15 mouse cellular contexts compared by ENCODE assay signal in the genomic region with DNA sequence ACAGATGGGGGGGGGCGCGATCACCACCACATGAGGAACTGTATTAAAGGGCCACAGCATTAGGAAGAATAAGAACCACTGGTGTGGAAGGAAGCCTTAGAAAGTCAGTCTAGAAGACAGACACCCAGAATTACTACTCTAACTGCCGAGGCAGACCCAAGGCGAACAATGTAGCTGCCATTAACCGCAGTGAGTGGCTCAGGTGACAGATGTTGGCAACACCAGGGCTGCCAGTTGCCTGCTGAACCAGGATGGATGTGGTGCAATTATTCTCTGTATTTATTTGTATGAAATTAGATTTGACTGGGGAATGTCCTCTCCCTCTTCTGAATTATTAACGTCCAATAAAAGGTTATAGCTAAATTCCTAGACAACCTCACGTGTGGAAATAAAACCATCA.
"Had no signal": no experiment of that assay in that cellular context is flagged by ENCODE, and none has a peak within 500 bp of the region (broad histone marks: within the 10 kb centered on the region; RNA-seq: fewer than 3 reads in every experiment).

No protein-coding gene starts in this region.

- H3K4me2 ChIP-seq: intestine, embryonic 15.5 days; limb, embryonic 13.5 days; liver, embryonic 13.5 days; lung, embryonic 14.5 days; midbrain, embryonic 12.5 days; midbrain, embryonic 15.5 days had no signal

- H3K27ac ChIP-seq: intestine, embryonic 15.5 days; limb, embryonic 13.5 days; liver, embryonic 13.5 days; midbrain, embryonic 12.5 days; midbrain, embryonic 15.5 days had no signal

- ATAC-seq: intestine, embryonic 15.5 days; lung, postnatal 0 days; midbrain, embryonic 15.5 days had no signal

- H3K4me1 ChIP-seq: intestine, embryonic 15.5 days; midbrain, embryonic 12.5 days; midbrain, embryonic 15.5 days had no signal

- H3K9me3 ChIP-seq: intestine, embryonic 15.5 days; limb, embryonic 13.5 days; liver, embryonic 13.5 days; midbrain, embryonic 12.5 days; midbrain, embryonic 15.5 days had no signal

- H3K36me3 ChIP-seq: intestine, embryonic 15.5 days; limb, embryonic 13.5 days; liver, embryonic 13.5 days; midbrain, embryonic 12.5 days; midbrain, embryonic 15.5 days had no signal

- DNase-seq: kidney, adult 11 months; kidney, adult 8-10 months; kidney, postnatal 14 days; kidney, postnatal 4 days; left cerebral cortex, postnatal 4 days; lung, embryonic 14.5 days; thymus, adult 2 months; thymus, postnatal 14 days; thymus, postnatal 4 days had no signal

- H3K4me3 ChIP-seq: intestine, embryonic 15.5 days; limb, embryonic 13.5 days; liver, embryonic 13.5 days; midbrain, embryonic 12.5 days; midbrain, embryonic 15.5 days had no signal

- H3K9ac ChIP-seq: intestine, embryonic 15.5 days; limb, embryonic 13.5 days; liver, embryonic 13.5 days; lung, embryonic 14.5 days; midbrain, embryonic 12.5 days; midbrain, embryonic 15.5 days had no signal

- H3K27me3 ChIP-seq: intestine, embryonic 15.5 days; limb, embryonic 13.5 days; liver, embryonic 13.5 days; midbrain, embryonic 12.5 days; midbrain, embryonic 15.5 days had no signal
